Mouse (Mus musculus) adrenal gland, postnatal 14 days (tissue): ENCODE data around the gene Cbl. TPM values are rescaled to one million over a fixed set of nuclear protein-coding genes. Genes with fewer than 3 reads are reported as not detected.
A peak's percentile ranks its signal among the peaks of the same experiment; 100 is the strongest.

Experiments
- DNase-seq: peaks from one replicate; pipeline ENCODE4 v3.0.0; 2021; ENCODE audit warnings: mixed read lengths
- total RNA-seq: library from RNA; stranded (reverse); gene quantifications from 2 replicates; pipeline ENCODE4 v1.2.3, GENCODE M21; 2021

The Cbl gene
- total RNA-seq, 1 experiment from 2014 or later = 33.1 TPM

DNA sequence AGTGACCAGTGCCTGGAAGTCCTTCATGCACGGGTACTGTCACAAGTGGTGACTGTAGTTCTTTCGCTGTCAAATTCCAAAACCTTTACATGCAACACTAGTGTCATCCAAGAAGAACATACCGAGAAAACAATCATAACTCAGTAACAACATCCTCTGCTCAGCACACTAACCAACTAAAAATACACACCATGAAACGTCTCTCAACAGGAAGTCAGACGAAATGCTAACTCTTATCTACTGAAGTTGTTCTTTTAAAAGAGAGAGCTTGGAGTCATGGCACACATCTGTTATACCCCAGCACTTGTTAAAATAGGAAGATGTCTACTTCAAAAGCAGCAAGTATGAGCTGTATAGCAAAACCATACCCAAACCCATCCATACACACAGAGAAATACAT lies 52.3 kb downstream of the Cbl start:
- DNase-seq = no peak

DNA sequence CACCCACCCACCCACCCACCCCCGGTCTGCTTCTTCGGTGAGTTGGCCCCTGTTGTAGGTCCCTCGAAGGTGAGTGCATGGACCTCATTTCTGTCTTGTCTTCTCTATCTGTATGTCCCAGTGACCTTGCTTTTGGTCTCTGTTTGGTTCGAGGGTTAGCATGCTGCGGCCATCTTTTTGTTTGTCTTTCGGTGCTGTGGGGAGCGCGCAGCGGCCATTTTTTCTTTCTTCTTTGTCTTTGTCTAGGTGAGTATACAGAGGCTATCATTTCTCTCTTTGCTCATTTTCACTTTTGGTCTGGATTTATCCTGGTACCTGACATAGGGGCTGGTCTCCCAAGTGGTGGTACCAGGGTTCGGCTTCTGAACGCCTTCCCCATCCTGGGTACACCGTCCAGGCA lies 55.0 kb downstream of the Cbl start:
- no peak for DNase-seq

DNA sequence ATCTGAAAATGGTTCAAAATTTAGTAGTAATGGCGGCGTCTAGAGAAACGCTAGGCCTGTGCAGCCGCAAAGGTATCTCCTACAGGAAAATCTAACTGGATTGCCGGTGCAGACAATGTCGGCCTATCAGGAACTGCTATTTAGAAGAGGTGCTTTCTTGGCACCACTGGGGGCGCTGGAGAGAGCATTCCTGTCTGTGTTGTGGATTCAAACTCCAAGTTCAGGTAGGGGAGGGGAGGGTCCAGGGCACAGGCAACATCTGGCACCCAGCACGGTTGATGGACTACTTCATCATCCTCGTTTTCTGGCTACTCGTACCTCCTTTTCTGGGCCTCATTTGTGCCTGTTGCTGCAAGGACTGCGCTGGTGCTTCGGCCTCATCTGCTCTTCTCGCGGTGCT lies 55.5 kb downstream of the Cbl start:
- peak; percentile 54 for DNase-seq

DNA sequence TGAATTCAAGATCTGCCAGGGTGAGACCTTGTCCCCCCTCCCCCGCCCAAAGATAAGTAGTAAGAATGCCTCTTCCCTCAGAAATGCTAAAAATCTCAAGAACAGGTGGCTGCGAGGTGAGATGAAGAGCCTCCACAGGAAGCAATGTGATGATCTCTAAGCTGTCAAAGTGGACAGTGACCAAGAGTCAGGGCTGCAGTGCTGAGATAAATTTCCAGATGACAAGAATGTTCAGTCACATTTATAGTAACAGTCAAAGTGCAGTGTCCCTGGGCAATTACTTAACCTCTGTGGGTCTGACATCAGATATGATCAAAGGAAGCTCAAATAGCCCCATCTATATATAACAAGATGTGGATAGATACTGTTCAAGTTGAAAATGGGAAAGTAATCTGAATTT lies 56.4 kb downstream of the Cbl start:
- DNase-seq = no peak

DNA sequence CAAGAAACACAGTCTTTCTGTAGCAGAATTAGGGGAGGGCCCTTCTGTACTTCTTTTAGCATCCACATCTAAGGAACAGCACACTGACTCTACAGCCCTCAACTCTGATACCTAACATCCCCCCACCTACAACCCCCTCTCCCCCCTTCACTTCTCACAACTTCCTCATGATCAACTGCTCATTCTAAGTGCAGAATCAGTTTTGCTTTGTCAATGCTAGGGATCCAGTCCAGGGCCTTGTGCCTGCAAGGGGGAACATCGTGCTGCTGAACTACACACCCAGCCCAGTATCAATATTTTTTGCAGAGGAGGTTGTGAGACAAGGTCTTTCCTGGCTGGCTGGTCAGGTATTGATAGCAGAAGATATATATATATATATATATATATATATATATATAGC lies 57.9 kb downstream of the Cbl start:
- no peak for DNase-seq

DNA sequence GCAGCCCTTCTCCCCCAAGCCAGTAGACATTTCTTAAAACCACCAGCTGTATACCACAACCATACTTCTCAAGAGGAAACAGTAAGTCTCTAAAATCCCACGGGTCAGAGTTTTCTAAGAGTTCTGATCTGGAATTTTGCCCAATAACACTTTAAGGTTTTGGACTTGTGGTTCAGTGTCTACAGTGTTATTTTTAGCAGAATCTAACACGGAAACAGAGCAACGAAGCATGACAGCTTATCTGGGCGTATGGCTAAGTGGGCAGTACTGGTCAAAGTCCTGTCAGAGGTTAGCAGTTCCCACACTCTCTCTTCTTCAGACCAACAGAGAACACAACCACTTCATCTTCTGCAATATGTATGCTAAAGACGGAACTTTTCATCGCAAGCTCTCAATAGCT lies 58.3 kb downstream of the Cbl start:
- DNase-seq = no peak

DNA sequence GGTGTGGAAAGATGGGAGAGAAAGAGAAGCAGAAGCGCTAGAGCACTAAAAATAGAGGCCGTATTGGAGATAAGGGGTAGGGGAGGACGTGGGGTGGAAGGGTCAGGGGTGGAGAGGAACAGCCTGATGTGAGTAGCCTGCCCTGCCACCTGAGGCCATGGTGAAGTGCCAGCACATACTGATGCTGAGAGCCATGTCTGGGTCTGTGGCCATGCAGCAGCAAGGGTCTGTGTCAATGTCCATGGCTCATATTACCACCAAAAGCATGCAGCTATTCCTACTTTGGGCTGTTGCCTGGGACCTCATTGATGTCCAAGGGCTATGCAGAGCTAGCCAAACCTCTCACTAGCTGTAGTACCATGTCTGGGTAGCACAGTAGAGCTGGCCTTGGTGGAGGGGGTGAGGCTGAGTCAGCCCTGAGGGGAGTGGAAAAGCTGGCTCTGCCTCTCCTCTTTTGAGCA lies 63.1 kb downstream of the Cbl start:
- peak; percentile 81 for DNase-seq

DNA sequence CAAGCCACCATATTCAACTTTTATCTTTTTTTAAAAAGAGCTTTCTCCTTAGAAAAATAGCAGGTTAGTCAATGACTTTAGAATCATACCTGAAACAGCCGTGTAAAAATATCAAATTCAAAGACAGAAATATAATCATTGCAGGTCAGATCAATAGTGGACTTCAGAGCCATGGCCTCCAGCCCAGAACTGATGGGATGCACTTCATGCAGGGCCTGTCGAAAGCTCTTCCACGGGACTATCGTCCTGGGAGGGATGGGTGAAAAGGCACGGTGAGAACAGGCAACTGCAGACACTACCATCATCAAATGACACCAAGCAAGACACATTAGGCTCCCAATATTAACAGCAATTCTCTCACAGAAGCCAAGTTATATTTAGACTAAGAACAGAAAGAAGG lies 64.9 kb downstream of the Cbl start:
- no peak for DNase-seq

DNA sequence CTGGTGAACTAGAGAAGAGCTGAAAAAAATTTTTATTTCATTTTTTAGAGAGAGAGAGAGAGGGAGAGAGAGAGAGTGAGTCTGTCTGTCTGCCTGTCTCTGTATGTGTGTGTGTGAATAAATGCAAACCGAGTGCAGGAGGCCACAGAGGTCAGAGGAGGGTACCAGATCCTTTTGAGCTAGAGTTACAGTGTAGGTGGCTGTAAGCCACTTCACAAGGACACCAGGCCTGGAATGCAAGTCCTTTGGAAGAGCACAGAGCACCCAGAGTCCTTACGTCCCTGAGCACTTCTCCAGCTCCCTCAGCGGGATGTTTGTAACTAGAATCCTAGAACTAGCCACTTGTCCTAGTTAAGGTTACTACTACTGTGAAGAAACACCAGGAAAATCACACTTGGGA lies 74.0 kb downstream of the Cbl start:
- no peak for DNase-seq

DNA sequence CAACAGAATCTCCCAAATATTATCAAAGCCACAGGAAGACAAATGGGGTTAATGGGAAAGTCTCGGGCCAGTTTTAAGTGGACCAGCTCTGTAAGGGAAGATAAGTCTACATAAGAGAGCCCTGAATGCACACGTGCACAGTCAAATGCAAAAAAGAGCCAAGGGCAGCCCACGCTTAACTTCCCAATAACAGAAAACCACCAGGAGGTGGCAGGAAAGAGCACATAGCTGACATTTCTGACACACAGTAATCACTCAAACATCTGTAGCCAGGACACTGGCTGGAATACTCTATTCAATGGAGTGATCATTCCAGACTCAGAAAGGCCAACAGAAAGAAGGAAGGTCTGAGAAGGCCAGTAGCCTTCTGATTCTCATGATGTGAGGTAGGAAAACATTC lies 86.6 kb downstream of the Cbl start:
- DNase-seq = peak; percentile 47

DNA sequence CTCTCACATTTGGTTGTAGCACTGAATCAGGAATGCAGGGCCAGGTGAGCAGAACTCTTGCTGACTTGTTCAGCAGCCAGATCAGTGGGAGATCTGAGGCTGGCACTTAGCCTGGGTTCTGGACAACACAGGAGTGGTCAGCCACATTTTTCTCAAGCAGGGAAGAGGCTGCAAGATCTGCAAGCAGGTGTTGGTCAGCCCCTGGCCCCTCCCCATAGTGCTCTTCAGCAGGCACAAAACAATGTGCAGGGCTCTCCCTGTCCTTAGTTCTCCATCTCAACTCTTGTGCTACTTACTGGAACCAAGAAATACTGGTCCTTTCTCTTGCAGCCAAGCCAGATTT lies 89.2 kb downstream of the Cbl start:
- no peak for DNase-seq

DNA sequence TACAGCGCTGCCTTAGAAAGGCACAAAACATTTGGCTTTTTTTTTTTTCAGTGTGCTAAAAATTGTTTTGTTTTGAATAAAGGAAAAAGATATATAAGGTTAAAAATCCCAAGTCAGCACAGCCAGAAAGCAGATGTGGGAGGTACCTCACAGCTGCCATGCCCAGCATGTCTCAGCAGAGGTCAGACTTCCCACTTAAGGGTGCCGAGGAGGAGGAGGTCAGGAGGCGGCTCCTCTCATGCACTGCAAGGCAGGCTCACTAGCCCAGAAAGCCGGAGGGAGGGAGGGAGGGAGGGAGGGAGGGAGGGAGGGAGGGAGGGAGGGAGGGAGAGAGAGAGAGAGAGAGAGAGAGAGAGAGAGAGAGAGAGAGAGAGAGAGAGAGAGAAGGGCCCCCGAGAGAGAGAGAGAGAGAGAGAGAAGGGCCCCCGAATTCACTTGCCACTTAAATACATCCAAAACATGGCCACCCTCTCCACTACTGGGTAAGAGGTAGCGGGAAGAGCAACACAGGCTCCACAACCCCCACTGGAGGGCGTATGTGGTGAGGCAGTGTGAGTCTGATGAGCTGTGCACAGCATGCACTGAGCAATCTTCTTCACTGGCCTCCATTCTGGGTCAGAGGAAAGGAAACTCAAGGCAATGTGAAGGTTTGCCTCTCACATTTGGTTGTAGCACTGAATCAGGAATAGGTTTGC lies 89.7 kb downstream of the Cbl start:
- peak; percentile 64 for DNase-seq

DNA sequence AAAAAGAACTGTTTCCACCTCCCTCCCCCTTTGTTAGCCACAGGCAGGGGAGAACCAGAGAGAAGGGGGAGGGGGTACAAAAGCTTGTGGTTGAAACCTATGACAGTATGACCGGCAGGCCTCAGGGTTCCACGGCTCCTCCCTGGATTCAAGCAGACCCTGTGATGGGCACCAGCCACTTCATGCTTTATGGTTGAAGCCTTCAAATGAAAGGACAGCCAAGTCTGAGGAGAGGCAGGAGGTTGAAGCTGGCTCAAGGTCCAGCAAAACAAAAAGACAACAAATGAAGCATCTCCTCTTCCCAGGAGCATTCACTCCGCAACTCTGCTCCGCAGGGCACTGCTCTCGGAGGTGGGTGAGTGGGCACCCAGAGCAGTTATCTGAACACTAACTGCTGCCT lies 90.4 kb downstream of the Cbl start:
- DNase-seq = no peak

DNA sequence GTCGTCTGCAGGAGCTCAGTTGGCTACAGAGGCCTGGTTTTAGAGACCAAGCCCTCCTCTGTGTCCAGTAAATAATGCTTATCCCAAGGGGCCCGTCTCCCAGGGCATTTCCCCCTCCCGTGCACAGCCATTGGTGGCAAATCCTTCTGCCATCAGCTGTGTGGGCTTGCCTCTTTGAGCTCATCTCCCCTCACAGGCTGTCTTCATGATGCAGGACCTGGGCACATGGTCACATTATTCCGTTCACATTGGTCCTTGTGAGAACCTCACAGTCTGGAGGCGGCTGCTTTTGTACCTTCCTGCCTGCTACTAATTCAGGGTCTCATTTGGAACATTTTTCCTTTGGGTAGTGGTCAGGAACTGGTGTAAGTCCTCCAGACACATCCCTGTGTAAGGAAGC lies 91.9 kb downstream of the Cbl start:
- no peak for DNase-seq

DNA sequence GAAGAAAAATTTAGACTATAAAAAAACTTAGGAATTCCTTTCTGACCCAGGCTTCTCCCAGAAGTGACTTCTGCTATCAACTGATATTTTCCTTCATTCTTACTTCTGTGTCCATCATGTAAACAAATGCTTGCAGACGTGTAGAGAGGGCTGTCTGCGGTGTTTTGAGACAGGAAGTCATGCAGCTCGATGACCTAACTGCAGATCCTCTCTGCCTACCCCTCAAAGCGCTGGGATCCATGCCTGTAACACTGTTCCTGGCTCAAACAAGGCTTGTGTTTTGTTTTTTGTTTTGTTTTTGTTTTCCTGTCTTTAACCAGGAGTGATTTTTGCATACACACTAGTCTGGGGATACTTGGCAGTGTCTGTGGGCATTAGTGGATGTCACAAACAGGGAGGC lies 96.0 kb downstream of the Cbl start:
- no peak for DNase-seq

DNA sequence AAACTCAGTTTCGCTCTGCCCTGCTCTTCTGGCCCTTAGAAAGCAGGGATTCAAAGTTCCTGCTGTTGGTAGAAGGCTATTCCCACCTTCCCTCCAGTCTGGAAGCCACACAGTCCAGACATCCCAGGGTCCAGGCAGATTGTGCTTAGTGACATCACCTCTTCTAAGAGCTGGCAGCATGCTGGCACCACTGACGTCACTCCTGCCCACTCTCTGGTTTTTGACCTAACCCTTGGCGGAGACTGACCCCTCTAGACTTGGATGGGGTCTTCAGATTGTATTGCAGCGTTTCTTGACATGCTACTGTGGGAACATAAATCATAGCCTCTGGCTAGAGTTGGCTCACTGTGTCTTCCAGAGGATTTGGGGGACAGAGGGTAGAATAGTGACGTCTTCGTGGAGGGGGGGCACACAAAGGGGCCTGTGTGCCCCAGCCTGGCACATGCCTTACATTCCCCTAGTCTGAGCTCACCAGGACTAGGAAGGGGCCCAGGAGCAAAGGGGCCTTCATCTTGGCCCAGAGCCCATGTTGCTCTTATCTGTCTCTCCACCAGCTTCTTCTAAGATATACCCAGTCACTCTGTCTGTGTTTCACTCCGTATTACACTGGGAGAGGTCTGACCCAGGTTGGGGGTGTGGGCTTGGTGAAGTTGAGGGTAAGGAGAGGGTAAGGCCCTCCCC lies 98.0 kb downstream of the Cbl start:
- no peak for DNase-seq

DNA sequence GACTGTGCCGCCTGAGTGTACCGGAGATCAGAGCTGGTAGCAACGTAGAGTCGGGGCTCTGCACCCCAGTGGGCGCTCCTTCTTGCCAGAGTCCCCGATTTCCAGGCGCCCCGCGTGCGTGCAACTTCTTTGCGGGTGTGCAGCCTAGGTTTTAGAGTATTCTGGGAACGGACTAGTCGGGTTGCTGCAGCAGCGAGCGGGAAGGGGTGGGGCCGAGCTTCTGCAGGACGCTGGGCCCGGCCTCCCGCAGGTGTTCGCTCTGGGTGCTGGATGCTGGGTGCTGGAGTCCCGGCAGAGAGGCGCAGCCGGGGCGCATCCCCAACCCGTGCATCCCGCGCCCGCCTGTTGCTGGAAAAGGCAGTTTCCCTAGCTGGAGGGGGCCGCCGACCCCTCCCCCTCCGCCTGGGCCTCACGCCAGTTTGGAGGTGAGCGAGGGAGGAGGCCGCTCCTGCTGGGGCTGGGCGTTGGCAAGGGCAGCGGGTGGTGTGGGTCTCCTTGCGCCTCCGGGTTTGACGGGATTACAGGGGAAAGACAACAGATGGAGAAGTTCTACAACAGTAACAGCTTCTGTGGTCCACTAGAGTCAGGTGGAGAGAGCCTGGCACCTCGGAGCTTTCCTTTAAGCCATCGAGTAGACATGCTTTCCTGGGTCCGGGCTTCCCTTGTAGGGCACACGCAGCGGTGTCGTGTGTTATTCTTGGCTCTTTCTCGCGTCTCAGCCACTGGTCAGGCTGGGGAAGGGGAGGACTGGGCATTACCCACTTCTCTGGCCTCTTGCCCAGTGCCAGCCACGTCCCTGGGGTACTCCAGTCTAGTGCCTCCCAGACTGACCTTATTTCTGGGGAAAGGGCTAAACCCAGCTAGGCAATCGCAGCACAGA lies 98.8 kb downstream of the Cbl start:
- DNase-seq = peak; percentile 83

DNA sequence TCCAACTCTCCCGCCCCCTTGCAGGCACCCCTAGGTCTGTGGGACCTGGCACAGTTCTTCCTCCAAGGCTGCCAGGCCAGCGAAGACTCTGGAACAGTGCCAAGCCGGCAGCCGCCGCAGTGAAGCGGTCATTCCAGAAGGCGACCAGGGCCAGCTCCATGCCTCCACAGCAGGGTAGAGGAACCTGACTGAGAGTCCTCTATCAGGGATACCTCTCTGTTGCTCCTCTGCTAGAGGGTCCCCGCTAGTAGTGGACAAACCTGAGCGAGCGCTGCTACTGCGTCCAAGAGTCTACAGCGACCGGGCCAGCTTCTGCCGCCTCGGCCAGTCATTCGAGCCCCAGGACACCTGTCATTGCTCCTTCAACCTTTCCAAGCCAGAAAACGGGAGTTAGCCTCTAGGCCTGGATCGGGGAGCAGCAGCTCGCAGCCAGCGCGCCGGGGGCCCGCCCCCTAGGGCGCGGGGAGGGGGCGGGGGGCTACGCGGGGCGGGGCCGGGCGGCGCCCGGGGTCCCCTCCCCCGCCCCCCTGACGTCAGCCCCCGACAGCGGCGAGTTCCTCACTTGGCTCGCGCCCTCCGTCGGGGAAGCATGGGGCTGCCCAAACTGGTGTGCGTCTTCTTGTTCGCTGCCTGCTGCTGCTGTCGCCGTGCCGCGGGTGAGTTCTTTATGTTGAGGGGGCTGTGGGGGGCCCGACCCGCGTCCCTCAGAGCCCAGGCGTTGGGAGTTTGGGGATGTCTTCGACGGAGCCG lies 99.6 kb downstream of the Cbl start, which contains the start of gene Mcam:
TSS of gene Mcam (plus strand) at position 369 of the 750 bp plus-strand sequence.
- peak; percentile 86 for DNase-seq

DNA sequence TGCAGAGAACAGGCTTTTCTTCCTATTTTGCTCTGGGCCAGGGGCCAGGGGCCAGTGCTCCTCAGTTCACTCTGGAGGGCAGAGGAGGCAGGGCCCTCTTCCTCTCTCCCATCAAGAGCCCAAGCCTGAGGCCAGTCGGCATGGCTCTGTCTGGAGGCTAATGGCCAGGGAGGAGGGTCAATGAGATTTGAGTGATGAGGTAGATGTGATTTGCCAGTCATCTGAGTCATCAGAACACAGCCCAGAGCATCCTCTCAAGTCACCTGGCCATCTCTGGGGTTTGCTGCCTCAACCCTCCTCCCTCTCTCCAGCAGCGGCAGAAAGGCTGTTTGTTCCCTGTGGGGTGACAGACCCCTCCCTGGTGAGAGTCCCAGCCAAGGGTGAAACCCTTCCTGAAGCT lies 100.6 kb downstream of the Cbl start:
- DNase-seq = no peak

DNA sequence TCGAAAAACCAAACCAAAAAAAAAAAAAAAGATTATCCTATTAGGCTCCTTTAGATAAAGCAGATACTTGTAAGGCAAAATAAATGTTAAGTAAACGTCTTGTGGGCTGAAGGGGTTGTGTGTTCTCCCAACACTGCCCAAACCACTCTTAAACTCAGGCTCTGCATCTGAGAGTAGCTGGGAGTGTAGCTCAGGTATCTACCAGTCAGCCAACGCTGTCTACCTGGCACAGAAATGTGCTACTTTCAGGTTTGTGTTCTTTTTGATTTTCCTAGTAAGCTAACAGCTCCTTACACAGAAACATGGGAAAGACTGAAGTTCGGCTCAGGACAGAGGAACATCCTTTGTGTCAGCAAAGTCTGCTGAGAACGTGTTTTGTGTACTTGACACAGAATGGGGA lies 101.6 kb downstream of the Cbl start:
- no peak for DNase-seq

DNA sequence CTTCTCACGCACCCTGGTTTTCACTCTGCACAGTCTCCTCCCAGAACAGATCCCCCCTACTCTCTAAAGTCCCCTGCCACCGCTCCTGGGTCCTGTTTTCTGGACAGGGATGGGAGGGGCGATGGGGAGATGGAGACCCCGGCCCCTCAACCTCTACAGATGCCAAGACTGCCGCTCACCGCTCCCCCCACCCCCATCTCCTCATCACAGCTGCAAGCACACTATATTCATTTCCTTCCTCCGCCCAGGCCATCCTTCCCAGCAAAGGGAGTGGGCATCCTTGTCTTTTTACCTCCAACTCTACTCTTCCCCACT lies 102.6 kb downstream of the Cbl start:
- DNase-seq = no peak

DNA sequence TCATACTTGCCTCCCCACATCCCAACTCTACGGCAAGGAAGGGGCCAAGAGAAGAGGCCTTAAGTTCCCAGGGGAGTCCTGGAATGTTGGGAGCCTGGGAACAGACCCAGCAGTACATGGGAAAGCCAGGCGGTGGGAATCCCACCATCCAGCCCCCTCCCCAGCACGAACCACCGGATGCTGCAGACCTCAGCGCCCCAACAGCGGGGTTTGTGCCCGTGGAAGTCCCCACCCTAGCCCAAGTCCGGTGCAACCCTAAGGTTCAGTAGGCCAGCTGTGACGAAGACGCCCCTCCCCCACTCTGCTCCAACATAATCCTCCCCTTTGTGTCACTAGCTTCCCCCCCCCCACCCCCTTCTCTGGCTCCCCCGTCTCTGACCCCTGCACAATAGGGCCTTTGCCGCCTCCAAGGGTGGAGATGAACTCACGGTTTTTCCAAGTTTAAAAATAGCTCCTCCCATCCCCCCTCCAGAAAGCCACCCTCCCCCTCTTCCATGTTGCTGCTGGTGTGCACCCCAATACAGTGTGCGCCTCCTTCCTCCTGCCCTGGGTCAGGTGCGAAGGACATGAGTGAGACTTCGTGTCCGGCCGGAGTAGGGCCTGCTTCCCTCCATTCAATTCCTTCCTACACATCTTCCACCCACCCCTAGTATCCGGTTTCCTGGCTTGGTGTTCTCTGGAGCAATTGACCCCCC lies 103.1 kb downstream of the Cbl start:
- peak; percentile 63 for DNase-seq
